ENCODE assay signal across 26 mouse cellular contexts in the genomic region with DNA sequence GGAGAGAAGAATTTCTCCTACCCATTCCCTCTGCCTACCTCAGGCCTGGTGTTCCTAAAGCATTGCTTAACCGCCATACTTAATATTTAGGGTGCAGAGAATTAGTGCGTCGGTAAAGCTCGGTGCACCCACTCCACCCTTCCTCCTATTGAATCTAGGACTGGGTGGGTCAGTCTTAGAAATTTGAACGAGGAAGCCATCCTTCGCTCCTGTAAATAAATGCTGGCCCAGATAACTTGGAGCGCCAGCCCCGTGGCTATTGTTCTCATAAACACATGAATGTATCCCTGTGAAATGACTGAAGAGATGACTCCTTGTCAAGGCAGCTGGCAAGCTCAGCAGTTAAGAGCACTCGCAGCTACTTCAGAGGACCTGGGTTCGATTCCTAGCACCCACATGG. TPM values are rescaled to one million over a fixed set of nuclear protein-coding genes. Genes with fewer than 3 reads are reported as not detected.
DNase-seq lines count a peak whose midpoint lies in the region; ATAC-seq lines count a peak whose summit lies in the region.
"Had no signal": no experiment of that assay in that cellular context is flagged by ENCODE, and none has a peak within 500 bp of the region (broad histone marks: within the 10 kb centered on the region; RNA-seq: fewer than 3 reads in every experiment).

No protein-coding gene starts in this region.

- no peak for ATAC-seq in forebrain, embryonic 12.5 days (ENCODE audit: low FRiP score)
- ATAC-seq in forebrain, embryonic 16.5 days = no peak
- no peak for ATAC-seq in hindbrain, embryonic 12.5 days (ENCODE audit: low FRiP score)
- ATAC-seq in forebrain, embryonic 13.5 days = no peak
- ATAC-seq: CD4-positive, CD25-positive, alpha-beta regulatory T cell, adult 4 months; hindbrain, embryonic 16.5 days; intestine, embryonic 15.5 days; liver, embryonic 12.5 days had no signal

- no peak overlapping the region for H3K9ac ChIP-seq in forebrain, embryonic 12.5 days
- H3K9ac ChIP-seq in forebrain, embryonic 16.5 days (replicated peaks; ENCODE audit: low read depth, low read length) = no peak overlapping the region
- no peak overlapping the region for H3K9ac ChIP-seq in hindbrain, embryonic 12.5 days
- no peak overlapping the region for H3K9ac ChIP-seq in forebrain, embryonic 13.5 days
- H3K9ac ChIP-seq: intestine, embryonic 15.5 days; limb, embryonic 13.5 days; liver, embryonic 12.5 days; lung, embryonic 14.5 days; midbrain, embryonic 15.5 days; neural tube, embryonic 13.5 days; stomach, embryonic 15.5 days had no signal

- no peaks in the 10 kb centered on the region for H3K27me3 ChIP-seq in forebrain, embryonic 12.5 days
- H3K27me3 ChIP-seq in forebrain, embryonic 16.5 days (replicated peaks; ENCODE audit: control insufficient read depth, insufficient read depth, low read length) = no peaks in the 10 kb centered on the region
- no peaks in the 10 kb centered on the region for H3K27me3 ChIP-seq in hindbrain, embryonic 10.5 days (ENCODE audit: insufficient read depth, poor library complexity, severe bottlenecking)
- H3K27me3 ChIP-seq in hindbrain, embryonic 12.5 days = no peaks in the 10 kb centered on the region
- H3K27me3 ChIP-seq in forebrain, embryonic 13.5 days = no peaks in the 10 kb centered on the region
- H3K27me3 ChIP-seq: intestine, embryonic 15.5 days; limb, embryonic 13.5 days; liver, embryonic 12.5 days; megakaryocyte, embryonic 14.5 days; midbrain, embryonic 15.5 days; neural tube, embryonic 13.5 days; stomach, embryonic 15.5 days had no signal

- WGBS in forebrain, embryonic 12.5 days = 92% methylated on average over 10 of the region's 10 CpGs
- WGBS in forebrain, embryonic 16.5 days = 95% methylated on average over 10 of the region's 10 CpGs
- WGBS in hindbrain, embryonic 10.5 days = 93% methylated on average over 10 of the region's 10 CpGs
- WGBS in hindbrain, embryonic 12.5 days = 93% methylated on average over 10 of the region's 10 CpGs
- 94% methylated on average over 10 of the region's 10 CpGs for WGBS in forebrain, embryonic 13.5 days

- no peak overlapping the region for H3K4me2 ChIP-seq in forebrain, embryonic 12.5 days
- no peak overlapping the region for H3K4me2 ChIP-seq in forebrain, embryonic 16.5 days (ENCODE audit: low read length)
- no peak overlapping the region for H3K4me2 ChIP-seq in hindbrain, embryonic 12.5 days (replicated peaks)
- H3K4me2 ChIP-seq in forebrain, embryonic 13.5 days = no peak overlapping the region
- H3K4me2 ChIP-seq: intestine, embryonic 15.5 days; limb, embryonic 13.5 days; liver, embryonic 12.5 days; lung, embryonic 14.5 days; midbrain, embryonic 15.5 days; neural tube, embryonic 13.5 days; stomach, embryonic 15.5 days had no signal

- DNase-seq in hindbrain, embryonic 10.5 days (ENCODE audit: low spot score) = no peak
- peak; percentile 78 for DNase-seq in lung, postnatal 36 days
- DNase-seq in kidney, postnatal 36 days = no peak
- DNase-seq in thymus, postnatal 10 days (ENCODE audit: low spot score in 2 of 2) = no peak
- DNase-seq: adrenal gland, postnatal 36 days; cerebellum, adult 11 months; kidney, adult 9 months; kidney, postnatal 14 days; lung, embryonic 14.5 days; right cerebral cortex, postnatal 4 days; thymus, postnatal 36 days had no signal

- H3K36me3 ChIP-seq in forebrain, embryonic 12.5 days (replicated peaks) = no peaks in the 10 kb centered on the region
- H3K36me3 ChIP-seq in forebrain, embryonic 16.5 days (ENCODE audit: control insufficient read depth, insufficient read depth) = no peaks in the 10 kb centered on the region
- no peaks in the 10 kb centered on the region for H3K36me3 ChIP-seq in hindbrain, embryonic 10.5 days
- H3K36me3 ChIP-seq in hindbrain, embryonic 12.5 days = no peaks in the 10 kb centered on the region
- H3K36me3 ChIP-seq in forebrain, embryonic 13.5 days (ENCODE audit: poor library complexity, severe bottlenecking) = no peaks in the 10 kb centered on the region
- H3K36me3 ChIP-seq: embryonic facial prominence, embryonic 10.5 days; intestine, embryonic 15.5 days; limb, embryonic 13.5 days; liver, embryonic 12.5 days; midbrain, embryonic 15.5 days; neural tube, embryonic 13.5 days; stomach, embryonic 15.5 days had no signal

- H3K4me1 ChIP-seq in forebrain, embryonic 12.5 days = peaks cover 26% of the 10 kb centered on the region; the same call in 1 of the 2 replicates
- peaks cover 12% of the 10 kb centered on the region for H3K4me1 ChIP-seq in forebrain, embryonic 16.5 days (replicated peaks; ENCODE audit: control insufficient read depth, insufficient read depth, low read length)
- peaks cover 8% of the 10 kb centered on the region; the same call in 1 of the 2 replicates for H3K4me1 ChIP-seq in hindbrain, embryonic 10.5 days (replicated peaks)
- H3K4me1 ChIP-seq in hindbrain, embryonic 12.5 days = peaks cover 16% of the 10 kb centered on the region
- H3K4me1 ChIP-seq in forebrain, embryonic 13.5 days = peaks cover 45% of the 10 kb centered on the region
- H3K4me1 ChIP-seq: intestine, embryonic 15.5 days; liver, embryonic 12.5 days had no signal

- peak overlapping the region; percentile 44; the same call in 1 of the 2 replicates for H3K27ac ChIP-seq in forebrain, embryonic 12.5 days
- H3K27ac ChIP-seq in forebrain, embryonic 16.5 days (ENCODE audit: low read length) = no peak overlapping the region
- peak overlapping the region; percentile 56; the same call in 1 of the 2 replicates for H3K27ac ChIP-seq in hindbrain, embryonic 10.5 days
- no peak overlapping the region for H3K27ac ChIP-seq in hindbrain, embryonic 12.5 days
- peak overlapping the region; percentile 45 for H3K27ac ChIP-seq in forebrain, embryonic 13.5 days
- H3K27ac ChIP-seq: embryonic facial prominence, embryonic 10.5 days; intestine, embryonic 15.5 days; limb, embryonic 13.5 days; liver, embryonic 12.5 days; midbrain, embryonic 15.5 days; neural tube, embryonic 13.5 days; stomach, embryonic 15.5 days had no signal

- H3K4me3 ChIP-seq in forebrain, embryonic 12.5 days (replicated peaks) = no peak overlapping the region
- no peak overlapping the region for H3K4me3 ChIP-seq in forebrain, embryonic 16.5 days (replicated peaks; ENCODE audit: low read length)
- no peak overlapping the region for H3K4me3 ChIP-seq in hindbrain, embryonic 10.5 days
- H3K4me3 ChIP-seq in hindbrain, embryonic 12.5 days = no peak overlapping the region
- H3K4me3 ChIP-seq in forebrain, embryonic 13.5 days = no peak overlapping the region
- H3K4me3 ChIP-seq: embryonic facial prominence, embryonic 10.5 days; intestine, embryonic 15.5 days; limb, embryonic 13.5 days; liver, embryonic 12.5 days; megakaryocyte, embryonic 14.5 days; midbrain, embryonic 15.5 days; myocyte; neural tube, embryonic 13.5 days; stomach, embryonic 15.5 days had no signal

- H3K9me3 ChIP-seq in forebrain, embryonic 12.5 days = no peaks in the 10 kb centered on the region
- no peaks in the 10 kb centered on the region for H3K9me3 ChIP-seq in forebrain, embryonic 16.5 days (ENCODE audit: control insufficient read depth, low read length)
- no peaks in the 10 kb centered on the region for H3K9me3 ChIP-seq in hindbrain, embryonic 10.5 days
- no peaks in the 10 kb centered on the region for H3K9me3 ChIP-seq in hindbrain, embryonic 12.5 days (replicated peaks)
- H3K9me3 ChIP-seq in forebrain, embryonic 13.5 days (replicated peaks) = no peaks in the 10 kb centered on the region
- H3K9me3 ChIP-seq: embryonic facial prominence, embryonic 10.5 days; intestine, embryonic 15.5 days; limb, embryonic 13.5 days; liver, embryonic 12.5 days; megakaryocyte, embryonic 14.5 days; midbrain, embryonic 15.5 days; neural tube, embryonic 13.5 days; stomach, embryonic 15.5 days had no signal

RNA-seq across cellular contexts. Expression of a gene that starts 32.7 kb away (rescaled TPM):
- 98.8 and 100 TPM in 2 replicates for polyA plus RNA-seq in forebrain, embryonic 12.5 days (2016; fragmentation: Nextera tagmentation; extraction: Ambion mirVana)
- polyA plus RNA-seq in forebrain, embryonic 16.5 days (2015; fragmentation: Nextera tagmentation; extraction: Ambion mirVana) = 106 and 110 TPM in 2 replicates
- 89.3 and 104 TPM in 2 replicates for polyA plus RNA-seq in hindbrain, embryonic 10.5 days (2016; fragmentation: Nextera tagmentation; extraction: Ambion mirVana)
- 81.8 and 90.3 TPM in 2 replicates for polyA plus RNA-seq in hindbrain, embryonic 12.5 days (2016; fragmentation: Nextera tagmentation; extraction: Ambion mirVana)
- polyA plus RNA-seq in forebrain, embryonic 13.5 days (2015; fragmentation: Nextera tagmentation; extraction: Ambion mirVana) = 112 and 124 TPM in 2 replicates

RNA-seq across cellular contexts. Expression of a gene that starts 48.0 kb away (rescaled TPM):
- polyA plus RNA-seq in forebrain, embryonic 12.5 days (2016; fragmentation: Nextera tagmentation; extraction: Ambion mirVana) = 100 and 108 TPM in 2 replicates
- 108 and 110 TPM in 2 replicates for polyA plus RNA-seq in forebrain, embryonic 16.5 days (2015; fragmentation: Nextera tagmentation; extraction: Ambion mirVana)
- 78.9 and 105 TPM in 2 replicates for polyA plus RNA-seq in hindbrain, embryonic 10.5 days (2016; fragmentation: Nextera tagmentation; extraction: Ambion mirVana)
- 103 and 104 TPM in 2 replicates for polyA plus RNA-seq in hindbrain, embryonic 12.5 days (2016; fragmentation: Nextera tagmentation; extraction: Ambion mirVana)
- 103 and 110 TPM in 2 replicates for polyA plus RNA-seq in forebrain, embryonic 13.5 days (2015; fragmentation: Nextera tagmentation; extraction: Ambion mirVana)

Comparison
In these comparisons a context has a peak if more than half of its experiments do, and no peak if none do; other contexts are left out.
1. H3K27ac ChIP-seq: peak in forebrain, embryonic 12.5 days (single experiment), hindbrain, embryonic 10.5 days (single experiment) and forebrain, embryonic 13.5 days (single experiment); none in forebrain, embryonic 16.5 days (single experiment) and hindbrain, embryonic 12.5 days (single experiment).